ENCODE assay signal across 25 mouse cellular contexts in genomic region chr17:4982819-4983218, GRCm38 (mm10). TPM values are rescaled to one million over a fixed set of nuclear protein-coding genes. Genes with fewer than 3 reads are reported as not detected.
DNase-seq lines count a peak whose midpoint lies in the region; ATAC-seq and TF ChIP-seq lines count a peak whose summit lies in the region.
"Had no signal": no experiment of that assay in that cellular context is flagged by ENCODE, and none has a peak within 500 bp of the region (broad histone marks: within the 10 kb centered on the region; RNA-seq: fewer than 3 reads in every experiment).

No protein-coding gene starts in this region.

- no peak overlapping the region for H3K4me3 ChIP-seq in heart, adult 2 months
- H3K4me3 ChIP-seq in testis, adult 2 months (ENCODE audit: control insufficient read depth, low read depth, low read length), result no peak overlapping the region
- H3K4me3 ChIP-seq: embryonic facial prominence, embryonic 12.5 days; embryonic facial prominence, embryonic 15.5 days; gastrocnemius, adult 2 months; heart, embryonic 10.5 days; heart, embryonic 13.5 days had no signal

- no peak for TF ChIP-seq EP300 in heart, adult 2 months (IDR thresholded peaks at IDR 0.05; ENCODE audit: insufficient read depth, low read depth, low read length)

- no peaks in the 10 kb centered on the region for H3K79me2 ChIP-seq in heart, adult 2 months (replicated peaks; ENCODE audit: control insufficient read depth, insufficient read depth, low read length)

- no peaks in the 10 kb centered on the region; the same call in 1 of the 2 replicates for H3K4me1 ChIP-seq in heart, adult 2 months (ENCODE audit: control insufficient read depth, insufficient read depth, low read length)
- H3K4me1 ChIP-seq in testis, adult 2 months (ENCODE audit: control insufficient read depth, insufficient read depth, low read length), result no peaks in the 10 kb centered on the region
- H3K4me1 ChIP-seq: embryonic facial prominence, embryonic 12.5 days; embryonic facial prominence, embryonic 15.5 days; heart, embryonic 10.5 days had no signal

- peak; percentile 53; the same call in 1 of the 2 replicates for ATAC-seq in megakaryocyte-erythroid progenitor cell, adult 5-6 weeks (replicated peaks; ENCODE audit: low FRiP score, low TSS enrichment, poor library complexity, severe bottlenecking)
- ATAC-seq: activated CD4-positive, CD25-positive, alpha-beta regulatory T cell, adult 4 months; CD4-positive, CD25-positive, alpha-beta regulatory T cell, adult 4 months; forebrain, embryonic 14.5 days; forebrain, postnatal 0 days; hindbrain, postnatal 0 days; inflammation-experienced regulatory T-cells, adult 6 months had no signal

- no peak overlapping the region for H3K9ac ChIP-seq in heart, adult 2 months (ENCODE audit: low read depth, low read length)
- H3K9ac ChIP-seq: embryonic facial prominence, embryonic 12.5 days; embryonic facial prominence, embryonic 15.5 days; forebrain, postnatal 0 days; heart, embryonic 13.5 days; hindbrain, embryonic 14.5 days had no signal

- 75% methylated on average over 5 of the region's 5 CpGs for WGBS in heart, adult 2 months

- intact Hi-C loops in heart, adult 2 months (cut with DNase I), result no loop called here

- no peak for TF ChIP-seq POLR2A in heart, adult 2 months (IDR thresholded peaks at IDR 0.05; ENCODE audit: insufficient read depth, low read depth, low read length)
- TF ChIP-seq POLR2A in testis, adult 2 months (IDR thresholded peaks at IDR 0.05; ENCODE audit: control insufficient read depth, low read depth, low read length), result no peak

- peak; percentile 41 for DNase-seq in heart, adult 11 months
- DNase-seq in heart, adult 2 months, result no peak
- no peak for DNase-seq in testis, postnatal 14 days (ENCODE audit: low spot score)
- no peak for DNase-seq in cerebellum, adult 11 months
- DNase-seq: cerebellum, adult 2 months; cerebellum, adult 9-11 months; cerebellum, postnatal 25 days; forebrain, postnatal 0 days; gastrocnemius, adult 2 months; gastrocnemius, postnatal 14 days; heart, adult 18-20 months; heart, postnatal 14 days; heart, postnatal 4 days had no signal

- TF ChIP-seq CTCF in heart, adult 2 months (IDR thresholded peaks at IDR 0.05), result no peak
- no peak for TF ChIP-seq CTCF in testis, adult 2 months (IDR thresholded peaks at IDR 0.05; ENCODE audit: control insufficient read depth, insufficient read depth, insufficient replicate concordance, low read depth, low read length)

- H3K27me3 ChIP-seq in heart, adult 2 months (ENCODE audit: control insufficient read depth, insufficient read depth, low read length), result no peaks in the 10 kb centered on the region
- no peaks in the 10 kb centered on the region for H3K27me3 ChIP-seq in testis, adult 2 months (ENCODE audit: control insufficient read depth, insufficient read depth, low read length)
- H3K27me3 ChIP-seq: embryonic facial prominence, embryonic 12.5 days; embryonic facial prominence, embryonic 15.5 days; heart, embryonic 13.5 days had no signal

- H3K36me3 ChIP-seq in heart, adult 2 months (ENCODE audit: control insufficient read depth, insufficient read depth, low read length), result no peaks in the 10 kb centered on the region
- no peaks in the 10 kb centered on the region for H3K36me3 ChIP-seq in testis, adult 2 months (ENCODE audit: control insufficient read depth, insufficient read depth, low read length)
- H3K36me3 ChIP-seq: embryonic facial prominence, embryonic 12.5 days; embryonic facial prominence, embryonic 15.5 days; heart, embryonic 10.5 days; heart, embryonic 13.5 days had no signal

- H3K27ac ChIP-seq in heart, adult 2 months, result no peak overlapping the region
- 0 out of 2 replicates have a peak overlapping the region, but pooled peaks have one; percentile 36 for H3K27ac ChIP-seq in testis, adult 2 months (ENCODE audit: control insufficient read depth, insufficient read depth, low read depth, low read length)
- H3K27ac ChIP-seq: embryonic facial prominence, embryonic 12.5 days; embryonic facial prominence, embryonic 15.5 days; gastrocnemius, adult 2 months; heart, embryonic 10.5 days; heart, embryonic 13.5 days; hindbrain, embryonic 14.5 days; hindbrain, postnatal 0 days had no signal

RNA-seq across cellular contexts. Expression of gene Arid1b, which starts 11.3 kb away (rescaled TPM):
- total RNA-seq in heart, adult 2 months (2021), result 10 to 100 TPM; 26.8 to 27.8 TPM
- 11.1 and 11.8 TPM in 2 replicates for polyA plus RNA-seq in heart, adult 2 months (2012; rRNA removed)
- polyA plus RNA-seq in testis, adult 2 months (2012; rRNA removed), result 5.2 and 5.7 TPM in 2 replicates
- total RNA-seq in megakaryocyte-erythroid progenitor cell, adult 5-6 weeks (2014; fragmentation: Nextera tagmentation), result 28.8 and 29.2 TPM in 2 replicates
- 9.2 and 17.7 TPM in 2 replicates for total RNA-seq in megakaryocyte-erythroid progenitor cell, adult 5-6 weeks (2017)
